Mouse (Mus musculus): ENCODE measurements around the gene Sowahc. TPM values are rescaled to one million over a fixed set of nuclear protein-coding genes. Genes with fewer than 3 reads are reported as not detected.

The Sowahc gene
- polyA plus RNA-seq, 1 experiment from 2014 or later = 13.9 TPM

- H3K27me3 ChIP-seq (replicated peaks) = no peaks in the 10 kb centered on the region
- 85% methylated on average over 2 of the region's 2 CpGs for WGBS
- no peak for ATAC-seq (ENCODE audit: insufficient read depth, low FRiP score, low read depth)
- H3K9me3 ChIP-seq = no peaks in the 10 kb centered on the region
- no peak overlapping the region for H3K9ac ChIP-seq
- no peaks in the 10 kb centered on the region for H3K36me3 ChIP-seq
- H3K4me1 ChIP-seq = 0 out of 2 replicates have a peak, but pooled peaks cover 10% of the 10 kb centered on the region
- H3K4me2 ChIP-seq = no peak overlapping the region
- no peak overlapping the region for H3K4me3 ChIP-seq (replicated peaks)
- no peak overlapping the region for H3K27ac ChIP-seq
Measured at GRCm38 (mm10) chr10:59256533-59256932, 34.8 kb downstream of the Sowahc start.

- WGBS = 81% methylated on average over 6 of the region's 6 CpGs
- H3K4me1 ChIP-seq = 0 out of 2 replicates have a peak, but pooled peaks cover 9% of the 10 kb centered on the region
- no peaks in the 10 kb centered on the region for H3K36me3 ChIP-seq
- H3K27ac ChIP-seq = no peak overlapping the region
- H3K4me3 ChIP-seq (replicated peaks) = no peak overlapping the region
- no peak overlapping the region for H3K9ac ChIP-seq
- H3K4me2 ChIP-seq = no peak overlapping the region
- H3K27me3 ChIP-seq (replicated peaks) = no peaks in the 10 kb centered on the region
- H3K9me3 ChIP-seq = no peaks in the 10 kb centered on the region
- no peak for ATAC-seq (ENCODE audit: insufficient read depth, low FRiP score, low read depth)
Measured at GRCm38 (mm10) chr10:59259572-59259971, 37.8 kb downstream of the Sowahc start.

- H3K27me3 ChIP-seq (replicated peaks) = no peaks in the 10 kb centered on the region
- H3K9me3 ChIP-seq = no peaks in the 10 kb centered on the region
- H3K4me2 ChIP-seq = no peak overlapping the region
- no peak for ATAC-seq (ENCODE audit: insufficient read depth, low FRiP score, low read depth)
- H3K36me3 ChIP-seq = no peaks in the 10 kb centered on the region
- 62% methylated on average over 3 of the region's 3 CpGs for WGBS
- H3K27ac ChIP-seq = no peak overlapping the region
- H3K4me1 ChIP-seq = peaks cover 14% of the 10 kb centered on the region
- H3K4me3 ChIP-seq (replicated peaks) = no peak overlapping the region
- no peak overlapping the region for H3K9ac ChIP-seq
Measured at GRCm38 (mm10) chr10:59261603-59262002, 39.9 kb downstream of the Sowahc start.

GRCm38 (mm10) chr10:59262021-59262420 is 40.3 kb downstream of the Sowahc start:
- Histone ChIP-seq H3K9me3 (no peaks in the 10 kb centered on the region), H3K27ac (no peak overlapping the region), H3K4me2 (no peak overlapping the region), H3K9ac (no peak overlapping the region), H3K4me3 (replicated peaks) (no peak overlapping the region), H3K4me1 (peaks cover 14% of the 10 kb centered on the region), H3K27me3 (replicated peaks) (no peaks in the 10 kb centered on the region), H3K36me3 (no peaks in the 10 kb centered on the region)
- WGBS = 66% methylated on average over 1 of the region's 1 CpGs
- no peak for ATAC-seq (ENCODE audit: insufficient read depth, low FRiP score, low read depth)

GRCm38 (mm10) chr10:59262979-59263378 is 41.2 kb downstream of the Sowahc start:
- Histone ChIP-seq H3K4me3 (replicated peaks) (no peak overlapping the region), H3K9me3 (no peaks in the 10 kb centered on the region), H3K27ac (no peak overlapping the region), H3K27me3 (replicated peaks) (no peaks in the 10 kb centered on the region), H3K4me2 (no peak overlapping the region), H3K36me3 (no peaks in the 10 kb centered on the region), H3K4me1 (peaks cover 14% of the 10 kb centered on the region), H3K9ac (no peak overlapping the region)
- WGBS = 79% methylated on average over 7 of the region's 7 CpGs
- ATAC-seq (ENCODE audit: insufficient read depth, low FRiP score, low read depth) = no peak

- 0 out of 2 replicates have a peak overlapping the region, but pooled peaks have one; percentile 23 for H3K4me2 ChIP-seq
Measured at GRCm38 (mm10) chr10:59265067-59265466, 43.3 kb downstream of the Sowahc start.

GRCm38 (mm10) chr10:59265674-59266073 is 43.9 kb downstream of the Sowahc start:
- 18% methylated on average over 4 of the region's 4 CpGs for WGBS
- peak; percentile 19; the same call in 1 of the 2 replicates for ATAC-seq (ENCODE audit: insufficient read depth, low FRiP score, low read depth)
- no peaks in the 10 kb centered on the region for H3K9me3 ChIP-seq
- H3K4me1 ChIP-seq = peaks cover 16% of the 10 kb centered on the region
- H3K36me3 ChIP-seq = no peaks in the 10 kb centered on the region
- H3K27me3 ChIP-seq (replicated peaks) = no peaks in the 10 kb centered on the region
- no peak overlapping the region for H3K4me3 ChIP-seq (replicated peaks)
- peak overlapping the region; percentile 87 for H3K27ac ChIP-seq
- no peak overlapping the region for H3K9ac ChIP-seq
- no peak overlapping the region for H3K4me2 ChIP-seq

More at GRCm38 (mm10) chr10:59265067-59265466, 43.3 kb downstream of the Sowahc start:
- Histone ChIP-seq H3K27ac (peak overlapping the region; percentile 75), H3K9ac (no peak overlapping the region), H3K36me3 (no peaks in the 10 kb centered on the region), H3K4me3 (replicated peaks) (no peak overlapping the region), H3K9me3 (no peaks in the 10 kb centered on the region), H3K27me3 (replicated peaks) (no peaks in the 10 kb centered on the region), H3K4me1 (peaks cover 14% of the 10 kb centered on the region)
- WGBS = 22% methylated on average over 7 of the region's 7 CpGs
- ATAC-seq (ENCODE audit: insufficient read depth, low FRiP score, low read depth) = no peak

GRCm38 (mm10) chr10:59266097-59266496 is 44.3 kb downstream of the Sowahc start:
- Histone ChIP-seq H3K36me3 (no peaks in the 10 kb centered on the region), H3K27ac (peak overlapping the region; percentile 87), H3K4me2 (no peak overlapping the region), H3K4me3 (replicated peaks) (no peak overlapping the region), H3K4me1 (peaks cover 16% of the 10 kb centered on the region), H3K9me3 (no peaks in the 10 kb centered on the region), H3K9ac (no peak overlapping the region), H3K27me3 (replicated peaks) (no peaks in the 10 kb centered on the region)
- WGBS = 69% methylated on average over 1 of the region's 1 CpGs
- peak; percentile 23; the same call in 1 of the 2 replicates for ATAC-seq (ENCODE audit: insufficient read depth, low FRiP score, low read depth)

- no peak for ATAC-seq (ENCODE audit: insufficient read depth, low FRiP score, low read depth)
Measured at GRCm38 (mm10) chr10:59267275-59267674, 45.5 kb downstream of the Sowahc start.

GRCm38 (mm10) chr10:59268109-59268508 is 46.4 kb downstream of the Sowahc start:
- Histone ChIP-seq H3K9ac (no peak overlapping the region), H3K27me3 (replicated peaks) (no peaks in the 10 kb centered on the region), H3K4me3 (replicated peaks) (no peak overlapping the region), H3K4me1 (peaks cover 12% of the 10 kb centered on the region), H3K36me3 (no peaks in the 10 kb centered on the region), H3K9me3 (no peaks in the 10 kb centered on the region), H3K4me2 (no peak overlapping the region), H3K27ac (no peak overlapping the region)
- WGBS = 62% methylated on average over 4 of the region's 4 CpGs
- no peak for ATAC-seq (ENCODE audit: insufficient read depth, low FRiP score, low read depth)

More at GRCm38 (mm10) chr10:59267275-59267674, 45.5 kb downstream of the Sowahc start:
- no peaks in the 10 kb centered on the region for H3K36me3 ChIP-seq
- no peak overlapping the region for H3K4me2 ChIP-seq
- no peak overlapping the region for H3K4me3 ChIP-seq (replicated peaks)
- no peaks in the 10 kb centered on the region for H3K27me3 ChIP-seq (replicated peaks)
- no peak overlapping the region for H3K27ac ChIP-seq
- H3K4me1 ChIP-seq = peaks cover 14% of the 10 kb centered on the region
- WGBS = 78% methylated on average over 2 of the region's 2 CpGs
- no peak overlapping the region for H3K9ac ChIP-seq
- no peaks in the 10 kb centered on the region for H3K9me3 ChIP-seq

GRCm38 (mm10) chr10:59268754-59269153 is 47.0 kb downstream of the Sowahc start:
- H3K4me2 ChIP-seq = no peak overlapping the region
- 41% methylated on average over 3 of the region's 3 CpGs for WGBS
- peaks cover 12% of the 10 kb centered on the region for H3K4me1 ChIP-seq
- H3K27me3 ChIP-seq (replicated peaks) = no peaks in the 10 kb centered on the region
- no peak overlapping the region for H3K4me3 ChIP-seq (replicated peaks)
- H3K9ac ChIP-seq = no peak overlapping the region
- H3K9me3 ChIP-seq = no peaks in the 10 kb centered on the region
- H3K36me3 ChIP-seq = no peaks in the 10 kb centered on the region
- no peak for ATAC-seq (ENCODE audit: insufficient read depth, low FRiP score, low read depth)
- H3K27ac ChIP-seq = no peak overlapping the region

- WGBS = 85% methylated on average over 5 of the region's 5 CpGs
- H3K9me3 ChIP-seq = no peaks in the 10 kb centered on the region
- H3K27me3 ChIP-seq (replicated peaks) = no peaks in the 10 kb centered on the region
- H3K9ac ChIP-seq = no peak overlapping the region
- ATAC-seq (ENCODE audit: insufficient read depth, low FRiP score, low read depth) = no peak
- no peak overlapping the region for H3K27ac ChIP-seq
- H3K4me2 ChIP-seq = no peak overlapping the region
- no peaks in the 10 kb centered on the region for H3K36me3 ChIP-seq
- H3K4me1 ChIP-seq = 0 out of 2 replicates have a peak, but pooled peaks cover 4% of the 10 kb centered on the region
- H3K4me3 ChIP-seq (replicated peaks) = no peak overlapping the region
Measured at GRCm38 (mm10) chr10:59275745-59276144, 54.0 kb downstream of the Sowahc start.

Measured in stomach, embryonic 15.5 days (tissue).